Mouse (Mus musculus): ENCODE results near the gene Zbtb20.

Gene Zbtb20

DNA sequence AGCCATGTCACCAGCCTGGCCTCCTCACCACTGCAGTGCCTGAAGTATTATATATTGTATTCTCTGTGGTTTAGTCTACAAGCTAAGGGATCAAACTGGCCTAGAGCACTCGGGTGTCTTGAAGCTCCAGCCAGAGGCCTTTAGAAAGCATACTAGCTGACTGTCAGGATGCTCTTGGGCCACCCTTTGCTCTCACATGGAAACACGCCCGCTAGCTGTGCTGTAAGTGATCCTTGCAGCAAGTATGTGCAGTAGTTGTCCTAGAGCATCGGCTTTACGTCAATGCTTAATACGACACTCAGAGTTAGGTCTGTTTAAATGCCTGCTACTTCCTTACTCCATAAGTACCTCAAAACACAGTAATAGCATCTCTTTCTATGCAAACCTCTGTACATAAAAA lies 604.9 kb downstream of the Zbtb20 start:
- DNase-seq (ENCODE audit: low read depth, low spot score) = no peak

DNA sequence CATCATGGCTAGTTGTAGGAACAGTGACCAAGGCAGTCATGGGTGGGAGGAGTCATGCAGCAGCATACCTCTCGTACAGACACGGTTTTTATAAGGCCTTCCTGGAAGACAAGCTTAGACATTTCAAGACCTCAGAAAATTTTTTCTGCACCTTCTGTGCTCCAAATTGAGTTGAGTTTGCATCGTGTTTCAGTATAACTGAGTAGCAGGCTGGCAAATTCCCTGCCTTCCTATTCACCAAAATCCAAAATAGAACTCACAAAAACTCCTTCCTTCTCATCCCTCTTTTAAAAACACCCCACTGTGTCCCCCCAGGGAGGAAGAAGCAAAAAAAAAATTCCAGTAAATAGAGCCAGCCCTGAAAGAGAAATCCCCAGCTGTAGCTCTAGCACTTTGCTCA lies 606.4 kb downstream of the Zbtb20 start:
- no peak for DNase-seq (ENCODE audit: low read depth, low spot score)

DNA sequence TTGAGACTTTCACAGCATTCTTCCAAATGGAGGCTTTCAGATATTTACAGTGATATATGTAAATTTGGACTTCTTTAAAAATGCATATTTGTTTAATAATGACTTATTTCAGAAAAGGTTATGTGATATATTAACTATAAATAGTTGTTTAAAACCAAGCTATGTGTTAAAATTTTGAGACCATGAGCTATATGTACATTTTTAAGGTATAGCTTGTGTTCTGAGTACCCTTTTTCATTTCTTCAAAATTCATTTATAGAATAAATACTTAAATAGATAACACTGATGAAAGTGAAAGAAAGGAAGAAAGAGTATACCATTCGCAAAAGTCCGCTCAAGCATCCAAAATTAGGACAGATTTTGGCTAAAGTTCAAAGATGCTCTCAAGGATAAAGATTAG lies 607.1 kb downstream of the Zbtb20 start:
- DNase-seq (ENCODE audit: low read depth, low spot score) = no peak

DNA sequence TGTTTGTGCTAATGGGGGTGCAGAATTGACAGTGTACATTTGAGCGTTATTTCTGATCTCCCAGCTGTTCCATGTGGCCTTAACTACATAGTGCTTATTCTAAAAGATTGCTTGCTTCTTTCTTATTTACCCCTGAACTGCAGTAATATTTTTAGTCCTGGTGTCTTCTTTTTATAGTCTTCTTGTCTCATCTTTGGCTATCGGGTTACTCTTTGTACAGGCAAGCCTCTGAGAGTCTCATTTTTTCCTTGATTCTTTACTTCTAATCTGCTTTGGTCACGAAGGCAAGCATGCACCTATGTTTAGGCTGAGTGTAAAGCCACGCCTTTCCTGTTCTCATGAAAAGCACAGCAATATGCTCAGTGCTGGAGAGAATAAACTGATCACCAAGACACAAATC lies 608.7 kb downstream of the Zbtb20 start:
- DNase-seq (ENCODE audit: low read depth, low spot score) = no peak

DNA sequence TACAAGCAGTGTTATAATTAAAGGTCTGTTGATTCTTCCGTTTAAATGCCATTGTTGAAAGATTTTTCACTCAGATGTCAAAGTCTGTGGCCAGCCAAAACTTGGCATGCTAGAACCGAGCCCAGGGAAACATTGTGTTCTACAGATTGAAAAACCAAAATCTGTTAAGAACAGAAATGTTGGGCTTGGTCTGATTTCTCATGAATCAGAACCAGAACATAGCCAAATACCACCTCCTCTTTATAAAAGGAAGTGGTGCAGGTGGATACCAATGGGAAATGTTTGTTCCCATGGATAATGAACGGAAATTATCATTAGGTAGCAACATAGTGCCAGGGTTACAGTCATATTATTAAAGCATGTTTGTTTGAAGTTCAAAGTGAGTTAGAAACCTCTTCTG lies 613.7 kb downstream of the Zbtb20 start:
- no peak for DNase-seq (ENCODE audit: low read depth, low spot score)

DNA sequence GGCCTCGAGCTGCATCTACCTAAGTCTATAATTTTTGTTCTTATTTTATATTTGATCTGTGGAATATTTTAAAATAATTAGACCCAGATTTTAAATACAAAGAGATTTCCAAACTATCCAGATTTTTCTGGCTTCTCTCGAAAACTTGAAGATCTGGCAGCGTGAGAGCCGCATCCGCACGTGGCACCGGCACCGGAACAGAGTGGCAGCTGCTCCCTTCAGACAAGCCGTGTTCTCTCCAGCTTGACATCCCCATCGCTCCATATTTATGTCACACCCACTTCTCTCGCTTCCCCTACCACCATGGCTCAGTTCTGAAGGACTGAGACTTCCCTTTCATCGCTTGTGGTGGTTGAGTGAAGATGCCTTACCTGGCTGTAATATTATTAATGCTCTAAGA lies 614.3 kb downstream of the Zbtb20 start:
- DNase-seq (ENCODE audit: low read depth, low spot score) = no peak

DNA sequence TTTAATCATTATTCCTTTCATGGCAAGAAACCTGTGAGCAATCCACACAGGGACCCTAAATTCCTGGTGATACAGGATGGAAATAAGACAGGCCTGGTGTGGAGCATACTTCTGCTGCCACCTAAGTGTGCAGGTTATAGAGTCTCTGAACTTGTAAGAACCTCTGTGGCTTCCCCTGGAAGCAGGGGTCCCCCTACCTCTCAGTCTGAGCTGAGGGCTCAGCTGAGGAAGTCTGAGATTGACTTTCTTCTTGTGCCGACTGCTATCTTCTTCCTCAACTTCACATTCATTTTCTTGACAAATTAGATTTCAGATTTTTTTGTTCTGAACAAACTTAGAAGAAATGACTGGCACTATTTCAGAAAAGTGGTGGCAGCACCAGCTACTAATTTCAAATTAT lies 617.2 kb downstream of the Zbtb20 start:
- DNase-seq (ENCODE audit: low read depth, low spot score) = no peak

DNA sequence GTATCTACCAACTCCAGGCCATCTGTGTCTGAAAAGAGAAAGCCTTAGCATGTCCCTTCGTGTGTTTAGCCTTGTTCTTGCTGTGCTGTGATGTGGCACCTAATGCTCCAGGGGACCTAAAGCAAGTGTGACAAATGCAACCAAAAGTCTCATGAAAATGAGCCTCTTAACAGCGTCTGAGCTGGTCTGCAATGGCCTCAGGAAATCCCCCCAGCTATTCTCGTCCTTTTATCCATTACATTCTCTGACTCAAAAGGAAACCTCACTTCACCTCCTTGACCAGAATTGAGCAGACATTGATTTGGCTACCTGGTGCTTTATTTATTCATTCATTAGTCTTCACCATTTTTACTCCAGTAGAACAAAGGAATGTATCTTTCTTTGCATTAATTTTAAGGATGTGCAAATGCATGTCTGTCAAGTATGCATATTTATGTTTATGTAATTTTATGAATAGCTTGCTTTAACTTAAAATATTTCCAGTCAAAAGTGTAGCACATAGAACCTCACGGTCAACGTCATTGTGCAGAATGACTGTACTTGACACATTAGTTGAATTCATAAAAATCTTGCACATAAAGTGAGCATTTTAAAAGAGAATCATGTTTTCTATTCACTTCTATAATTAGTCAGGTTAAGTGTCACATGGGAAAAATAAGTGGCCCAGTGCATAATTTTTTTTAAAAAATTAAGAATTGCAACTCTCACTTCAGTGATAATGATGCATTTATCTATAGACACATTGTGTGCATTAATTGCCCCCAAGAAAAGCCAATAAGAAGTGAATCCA lies 618.1 kb downstream of the Zbtb20 start:
- DNase-seq (ENCODE audit: low read depth, low spot score) = no peak

DNA sequence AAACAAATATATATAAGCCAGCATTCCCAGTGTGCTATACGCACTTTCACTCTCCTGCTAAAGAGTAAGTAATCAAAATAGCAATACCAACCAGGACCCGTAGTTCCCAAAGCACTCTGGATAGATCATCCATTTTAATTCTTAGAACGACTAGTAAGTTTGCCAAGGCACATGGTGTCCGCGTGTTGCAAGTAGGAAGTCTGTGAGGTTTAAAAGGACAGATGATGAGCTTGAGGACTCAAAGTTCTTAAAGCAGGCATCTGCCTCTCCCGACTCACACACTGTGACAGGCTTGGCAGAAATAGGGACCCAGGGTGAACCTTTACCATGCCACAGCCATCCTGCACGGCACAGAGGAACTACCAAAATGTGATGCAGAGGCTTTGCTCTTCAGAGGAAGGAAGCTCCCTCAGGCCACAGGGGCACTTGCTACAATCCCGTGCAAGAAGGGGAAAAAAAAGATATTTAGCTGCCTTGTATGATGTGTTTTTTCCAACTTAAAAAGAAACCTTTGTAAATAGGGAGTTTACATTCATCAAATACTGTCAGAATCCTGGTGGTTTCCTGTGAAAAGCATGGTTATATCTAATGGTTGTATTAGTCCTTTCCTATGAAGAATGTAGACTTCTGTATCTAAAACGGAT lies 619.6 kb downstream of the Zbtb20 start:
- no peak for DNase-seq (ENCODE audit: low read depth, low spot score)

DNA sequence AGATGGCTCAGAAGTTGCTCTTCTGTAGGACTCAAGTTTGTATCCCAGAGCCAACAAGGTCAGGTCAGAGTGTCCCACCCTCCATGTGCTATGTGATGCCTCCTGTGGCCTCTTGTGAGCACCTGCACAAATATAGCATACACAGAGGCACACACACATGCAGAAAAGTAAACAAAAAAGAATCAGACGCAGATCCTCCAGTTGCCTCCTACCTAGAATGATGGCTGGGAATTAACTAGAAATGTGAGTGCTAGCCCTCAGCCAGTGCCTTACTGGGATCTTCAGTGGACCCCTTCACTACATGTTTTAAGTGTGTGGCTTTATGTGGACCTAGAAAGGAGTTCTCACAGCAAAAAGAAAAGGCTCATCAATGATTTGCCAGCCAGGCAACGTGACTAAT lies 621.4 kb downstream of the Zbtb20 start:
- no peak for DNase-seq (ENCODE audit: low read depth, low spot score)

DNA sequence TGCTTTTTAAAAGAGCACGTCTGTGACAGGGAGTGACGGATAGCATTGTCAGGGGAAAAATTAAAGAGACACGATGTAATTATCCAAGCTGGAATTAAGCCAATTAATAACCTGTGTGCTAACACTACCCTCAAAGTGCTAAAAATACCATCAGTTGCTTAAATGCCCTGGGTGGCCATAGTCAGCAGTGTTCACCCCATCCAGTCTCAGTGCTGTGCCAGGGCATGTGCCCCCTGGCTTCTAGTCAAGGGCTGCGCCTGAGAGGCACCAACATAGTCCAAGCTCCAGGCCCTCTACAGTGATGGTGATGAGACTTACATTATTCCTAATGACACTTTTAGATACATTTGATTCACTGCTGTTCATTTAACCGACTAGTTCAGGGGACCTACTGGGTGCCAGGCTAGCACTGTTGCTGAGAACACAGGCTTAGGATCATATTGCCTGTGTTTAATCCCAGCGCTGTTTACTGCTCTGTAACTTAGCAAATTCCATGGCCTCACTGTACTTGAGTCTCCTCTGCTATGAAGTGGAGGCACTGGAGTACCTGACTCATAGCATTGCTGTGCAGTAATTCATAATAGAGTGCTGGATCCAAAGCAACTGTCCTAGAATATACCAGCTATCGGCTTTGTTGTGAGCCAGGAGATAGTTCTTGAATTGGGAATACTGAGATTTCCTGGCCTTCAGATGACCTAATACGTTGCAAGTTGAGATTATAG lies 624.6 kb downstream of the Zbtb20 start:
- DNase-seq (ENCODE audit: low read depth, low spot score) = no peak

DNA sequence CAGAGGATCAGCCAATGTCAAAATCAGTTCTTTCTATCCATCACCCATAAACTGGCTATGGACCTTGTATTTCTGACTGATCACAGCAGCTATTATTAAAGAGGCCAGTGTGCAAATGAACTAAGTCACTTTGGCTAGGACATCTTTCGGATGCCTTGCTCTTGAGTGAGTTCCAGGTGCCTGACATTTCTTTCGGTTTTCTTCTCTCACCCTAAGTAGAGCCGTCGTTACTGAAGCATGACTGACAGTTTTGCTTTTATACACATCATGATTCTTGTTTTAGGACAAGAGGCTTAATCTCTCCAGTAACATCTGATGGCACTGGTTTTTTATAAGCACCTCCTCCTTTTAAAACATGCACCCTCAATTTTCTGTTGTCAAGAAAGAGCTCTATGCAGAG lies 625.6 kb downstream of the Zbtb20 start:
- DNase-seq (ENCODE audit: low read depth, low spot score) = no peak

DNA sequence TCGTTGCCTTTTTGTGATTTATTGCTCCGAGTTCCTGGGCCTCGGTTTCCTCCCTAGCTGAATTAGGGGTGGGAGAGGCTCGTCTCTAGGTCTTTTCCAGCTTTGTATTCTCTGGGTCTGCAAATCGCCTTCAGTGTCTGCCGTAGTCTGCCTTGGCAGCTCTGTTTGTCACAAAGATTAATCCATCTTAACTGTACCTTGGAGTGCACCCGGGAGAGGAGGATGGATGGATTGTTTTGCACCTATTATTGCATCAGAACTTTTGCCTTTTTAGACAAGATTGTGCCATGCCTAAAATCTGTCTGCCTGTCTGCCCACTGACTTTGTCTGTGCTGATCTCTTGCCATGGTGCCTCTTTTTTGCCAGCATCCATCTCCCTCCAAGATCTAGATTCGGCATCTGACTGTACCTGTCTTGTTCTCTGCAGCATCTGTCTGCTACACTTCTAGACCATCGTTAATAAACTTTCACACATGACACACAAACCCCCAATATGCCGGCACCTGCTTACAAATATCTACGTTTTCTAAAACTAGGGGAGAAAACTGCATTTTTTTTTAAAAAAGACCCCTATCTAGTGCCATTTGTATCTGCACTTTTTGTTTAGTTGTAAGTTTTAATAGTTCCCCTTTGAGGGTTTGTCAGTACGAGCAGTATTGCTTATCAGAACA lies 626.8 kb downstream of the Zbtb20 start:
- no peak for DNase-seq (ENCODE audit: low read depth, low spot score)

DNA sequence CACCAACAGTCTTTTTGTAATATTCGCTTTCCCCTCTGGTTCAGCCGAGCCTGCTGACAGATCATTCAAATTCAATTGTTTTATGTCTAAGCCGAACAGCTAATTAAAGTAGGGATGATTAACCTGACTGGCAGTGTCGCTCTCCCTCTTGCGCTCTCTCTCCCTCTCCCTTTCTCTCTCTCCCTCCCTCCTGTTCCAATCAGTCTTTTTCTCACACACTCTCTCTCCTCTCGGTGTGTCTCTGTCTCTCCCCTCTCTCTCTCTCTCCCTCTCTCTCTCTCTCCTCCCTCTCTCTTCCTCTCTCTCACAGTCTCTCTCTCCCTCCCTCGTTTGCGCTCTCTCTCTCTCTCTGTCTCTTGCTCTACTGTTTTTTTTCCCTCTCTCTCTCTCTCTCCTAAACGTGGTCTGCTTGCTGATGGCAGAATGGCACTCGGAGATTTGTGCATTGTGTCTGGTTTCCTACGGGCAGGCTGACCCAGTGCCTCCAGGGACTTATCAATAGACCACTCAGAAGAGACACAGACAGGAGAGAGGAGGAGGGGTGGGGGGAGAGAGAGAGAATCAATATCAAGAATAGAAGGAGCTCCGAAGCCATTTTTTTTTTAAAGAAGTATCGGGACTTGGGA lies 627.4 kb downstream of the Zbtb20 start:
- no peak for DNase-seq (ENCODE audit: low read depth, low spot score)

DNA sequence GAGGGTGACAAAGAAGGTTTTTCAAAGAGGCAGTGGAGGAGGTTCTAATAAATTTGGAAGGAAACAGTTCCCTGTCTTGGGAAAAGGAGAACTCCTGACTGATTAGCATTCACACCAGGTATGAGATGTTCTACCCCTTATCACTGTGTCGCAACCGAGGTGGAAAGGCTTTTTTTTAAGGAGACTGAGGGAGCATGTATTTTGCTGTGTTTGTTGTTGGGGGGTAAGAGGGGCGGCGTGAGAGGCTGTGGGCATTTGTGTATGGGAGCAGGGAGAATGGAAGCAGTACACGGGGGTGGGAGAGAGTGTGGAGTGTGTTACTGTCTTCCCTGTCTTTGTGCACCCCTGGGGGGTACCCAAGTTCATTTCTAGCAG lies 627.9 kb downstream of the Zbtb20 start:
- DNase-seq (ENCODE audit: low read depth, low spot score) = no peak

DNA sequence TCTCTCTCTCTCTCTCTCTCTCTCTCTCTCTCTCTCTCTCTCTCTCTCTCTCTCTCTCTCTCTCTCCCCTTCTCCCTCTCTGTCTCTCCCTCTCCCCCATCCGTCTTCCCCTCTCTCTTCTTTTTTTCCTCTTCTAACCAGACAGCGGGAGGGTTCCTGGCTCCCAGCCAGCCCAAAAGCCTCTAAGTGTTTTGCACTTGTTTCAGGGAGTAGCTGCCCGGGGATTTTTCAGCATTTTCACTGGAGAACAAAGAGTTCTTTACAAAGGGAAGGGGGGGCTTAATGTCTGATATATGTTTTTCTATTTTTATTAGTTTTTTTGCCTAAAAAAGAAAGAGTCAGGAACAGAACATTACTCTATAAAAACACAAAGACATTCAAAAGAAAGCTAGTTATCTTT lies 628.5 kb downstream of the Zbtb20 start:
- DNase-seq (ENCODE audit: low read depth, low spot score) = no peak

DNA sequence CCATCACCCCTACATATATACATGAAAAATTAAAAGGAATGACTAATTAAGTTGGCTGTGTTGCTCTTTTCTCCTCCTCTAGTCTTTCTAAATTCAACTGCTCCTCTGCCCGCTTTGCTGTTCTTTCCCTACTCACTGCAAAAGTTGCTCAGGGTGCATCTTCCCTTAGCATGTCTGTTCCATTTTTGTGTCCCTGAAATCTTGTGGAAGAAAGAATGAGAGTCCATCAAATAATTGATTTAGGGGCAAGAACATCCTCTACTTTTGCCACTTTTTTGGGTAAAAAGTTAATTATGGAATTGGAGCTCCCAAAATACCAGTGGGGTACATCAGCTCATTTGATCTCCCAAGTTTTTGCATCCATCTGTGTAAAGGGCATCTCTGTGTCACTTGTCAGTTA lies 628.9 kb downstream of the Zbtb20 start:
- DNase-seq (ENCODE audit: low read depth, low spot score) = no peak

DNA sequence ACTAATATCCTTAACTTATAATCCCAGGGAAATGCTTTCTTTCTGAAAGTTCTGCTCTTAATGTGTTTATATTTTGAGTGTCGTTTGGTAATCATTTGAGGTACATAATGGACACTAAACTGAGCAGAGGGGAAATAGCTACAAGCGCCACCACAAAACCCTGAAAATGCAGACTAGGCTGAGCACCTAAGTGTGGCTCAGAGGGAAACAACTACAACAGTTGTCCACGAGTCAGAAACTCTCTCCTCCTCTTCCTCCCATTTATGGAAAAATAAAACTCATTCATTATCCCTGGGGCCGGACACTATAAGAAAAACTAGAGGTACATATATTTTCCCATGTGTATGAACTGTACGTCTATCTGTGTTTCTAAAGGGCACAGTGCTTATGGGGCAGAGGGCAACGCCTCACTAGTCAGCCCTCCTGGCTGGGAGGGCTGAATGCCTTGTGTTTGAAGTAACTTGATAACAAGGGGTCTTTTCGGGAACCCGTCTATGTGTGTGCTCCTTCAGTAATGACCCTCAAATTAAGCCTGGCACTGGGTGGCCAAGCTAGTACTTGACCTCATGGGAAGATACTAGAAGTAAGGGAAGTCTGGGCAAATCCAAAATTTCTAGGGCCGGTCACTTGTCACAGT lies 629.8 kb downstream of the Zbtb20 start:
- DNase-seq (ENCODE audit: low read depth, low spot score) = no peak

DNA sequence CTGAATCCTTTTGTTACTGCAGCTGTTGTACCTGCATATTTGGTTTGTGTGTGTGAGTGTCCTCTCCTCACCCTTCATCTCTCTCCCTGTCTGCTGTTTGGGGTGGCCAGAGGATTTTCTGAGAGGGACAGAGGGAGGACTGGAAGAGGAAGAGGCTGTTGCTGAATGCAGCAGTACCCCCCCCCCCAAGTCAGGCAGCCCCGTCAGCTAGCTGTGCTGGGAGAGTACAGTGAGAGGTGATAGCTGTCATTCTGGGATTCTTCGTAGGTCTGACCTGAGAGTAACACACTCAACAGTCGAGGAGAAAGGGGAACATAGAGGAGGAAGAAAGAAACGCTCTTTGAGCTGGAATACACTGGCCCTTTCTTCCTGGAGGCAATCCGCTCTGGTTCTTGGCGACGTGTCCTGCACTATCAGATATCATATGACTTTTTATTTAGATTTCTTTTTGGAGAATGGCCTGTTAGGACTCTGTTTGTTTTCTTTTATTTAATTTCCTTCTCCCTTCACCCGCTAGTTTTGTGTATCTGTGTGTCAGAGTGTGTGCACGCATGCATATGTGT lies 630.6 kb downstream of the Zbtb20 start:
- no peak for DNase-seq (ENCODE audit: low read depth, low spot score)

DNA sequence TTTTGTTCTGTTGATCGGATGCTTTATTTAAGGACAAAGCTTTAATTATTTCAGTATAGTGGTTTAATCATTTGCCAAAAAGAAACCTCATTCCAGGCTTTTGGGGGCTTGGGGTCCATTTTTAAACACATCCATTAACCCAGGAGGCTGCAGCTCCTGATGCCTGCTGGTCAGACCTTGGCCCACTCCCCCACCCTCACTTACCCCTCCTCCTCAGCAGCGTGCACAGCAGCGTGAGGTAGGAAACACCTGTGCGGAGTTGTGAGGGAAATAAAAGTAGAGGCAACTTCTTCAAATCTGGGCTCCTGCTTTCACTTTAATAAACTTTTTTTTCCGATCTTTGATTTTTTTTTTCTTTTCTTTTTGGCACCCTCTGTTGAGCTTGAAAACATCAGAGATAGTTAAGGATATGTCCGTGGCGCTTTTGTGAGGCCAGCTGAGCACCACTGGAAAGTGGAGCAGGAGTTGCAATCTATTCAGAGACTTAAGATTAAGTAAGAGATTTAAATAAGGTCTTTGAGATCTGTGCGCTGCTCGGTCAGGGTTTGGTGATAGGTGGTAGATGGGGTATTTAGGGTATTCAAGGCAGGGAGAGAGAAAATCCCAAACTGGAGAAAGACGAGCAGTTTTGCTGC lies 631.2 kb downstream of the Zbtb20 start:
- no peak for DNase-seq (ENCODE audit: low read depth, low spot score)

Data from CD4-positive, CD25-positive, alpha-beta regulatory T cell, adult 2 months (primary cell).